Comparison of ENCODE assay signal across 19 mouse cellular contexts in the genomic region with DNA sequence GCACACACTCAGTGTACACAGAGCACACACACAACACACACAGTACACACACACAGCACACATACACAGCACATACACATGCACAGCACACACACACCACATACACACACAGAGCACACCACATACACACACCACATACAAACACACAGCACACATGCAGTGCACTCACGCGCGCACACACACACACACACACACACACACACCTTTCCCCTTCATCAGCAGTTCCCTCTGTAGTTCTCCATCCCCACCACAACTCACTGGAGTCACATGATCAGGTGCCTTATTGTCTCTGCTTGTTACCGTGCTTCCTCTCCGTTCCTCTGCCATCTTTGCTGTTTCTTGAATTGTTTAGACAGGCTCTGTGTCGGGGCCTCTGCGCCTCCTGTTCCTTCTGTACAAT.
DNase-seq lines count a peak whose midpoint lies in the region; ATAC-seq and TF ChIP-seq lines count a peak whose summit lies in the region.
"Had no signal": no experiment of that assay in that cellular context is flagged by ENCODE, and none has a peak within 500 bp of the region (broad histone marks: within the 10 kb centered on the region; RNA-seq: fewer than 3 reads in every experiment).

No protein-coding gene starts in this region.

- H3K9me3 ChIP-seq in forebrain, embryonic 15.5 days, result no peaks in the 10 kb centered on the region
- H3K9me3 ChIP-seq in forebrain, postnatal 0 days (ENCODE audit: low read length), result no peaks in the 10 kb centered on the region
- H3K9me3 ChIP-seq in midbrain, embryonic 13.5 days, result no peaks in the 10 kb centered on the region
- no peaks in the 10 kb centered on the region for H3K9me3 ChIP-seq in midbrain, embryonic 11.5 days (ENCODE audit: control insufficient read depth, low read length)
- H3K9me3 ChIP-seq in MEL (replicated peaks; ENCODE audit: insufficient read depth, low read length), result no peaks in the 10 kb centered on the region
- H3K9me3 ChIP-seq in embryonic facial prominence, embryonic 13.5 days, result no peaks in the 10 kb centered on the region
- H3K9me3 ChIP-seq: embryonic facial prominence, embryonic 15.5 days; heart, embryonic 13.5 days; hindbrain, embryonic 15.5 days had no signal

- no peak for TF ChIP-seq EP300 in MEL (IDR thresholded peaks at IDR 0.05; ENCODE audit: low read depth in 1 of 2, low read length in 2 of 2)

- H3K4me1 ChIP-seq in forebrain, embryonic 15.5 days, result no peaks in the 10 kb centered on the region
- H3K4me1 ChIP-seq in forebrain, postnatal 0 days (ENCODE audit: insufficient read depth), result no peaks in the 10 kb centered on the region
- no peaks in the 10 kb centered on the region for H3K4me1 ChIP-seq in midbrain, embryonic 13.5 days (replicated peaks)
- H3K4me1 ChIP-seq in midbrain, embryonic 11.5 days (ENCODE audit: control insufficient read depth, insufficient read depth, low read length), result no peaks in the 10 kb centered on the region
- H3K4me1 ChIP-seq in MEL (ENCODE audit: control insufficient read depth in 1 of 2, insufficient read depth in 2 of 2, low read length in 2 of 2), result no peaks in the 10 kb centered on the region
- peaks cover 4% of the 10 kb centered on the region; the same call in 1 of the 2 replicates for H3K4me1 ChIP-seq in embryonic facial prominence, embryonic 13.5 days
- H3K4me1 ChIP-seq: embryonic facial prominence, embryonic 15.5 days; heart, embryonic 13.5 days; hindbrain, embryonic 15.5 days had no signal

- no peak overlapping the region for H3K4me2 ChIP-seq in forebrain, embryonic 15.5 days (replicated peaks)
- H3K4me2 ChIP-seq in forebrain, postnatal 0 days (ENCODE audit: low read depth), result no peak overlapping the region
- H3K4me2 ChIP-seq in midbrain, embryonic 13.5 days (replicated peaks), result no peak overlapping the region
- H3K4me2 ChIP-seq in midbrain, embryonic 11.5 days, result no peak overlapping the region
- H3K4me2 ChIP-seq in embryonic facial prominence, embryonic 13.5 days, result no peak overlapping the region
- H3K4me2 ChIP-seq: embryonic facial prominence, embryonic 15.5 days; heart, embryonic 13.5 days; hindbrain, embryonic 15.5 days had no signal

- H3K27me3 ChIP-seq in forebrain, embryonic 15.5 days, result no peaks in the 10 kb centered on the region
- H3K27me3 ChIP-seq in forebrain, postnatal 0 days (ENCODE audit: insufficient read depth, low read length), result no peaks in the 10 kb centered on the region
- no peaks in the 10 kb centered on the region for H3K27me3 ChIP-seq in midbrain, embryonic 13.5 days
- no peaks in the 10 kb centered on the region for H3K27me3 ChIP-seq in midbrain, embryonic 11.5 days (ENCODE audit: control insufficient read depth, insufficient read depth, low read length)
- no peaks in the 10 kb centered on the region for H3K27me3 ChIP-seq in MEL (ENCODE audit: control insufficient read depth in 1 of 2, insufficient read depth in 2 of 2, low read length in 2 of 2)
- H3K27me3 ChIP-seq in embryonic facial prominence, embryonic 13.5 days, result no peaks in the 10 kb centered on the region
- H3K27me3 ChIP-seq: embryonic facial prominence, embryonic 15.5 days; heart, embryonic 13.5 days; hindbrain, embryonic 15.5 days had no signal

- 77% methylated on average over 7 of the region's 7 CpGs for WGBS in forebrain, embryonic 15.5 days
- WGBS in forebrain, postnatal 0 days, result 80% methylated on average over 7 of the region's 7 CpGs
- 89% methylated on average over 7 of the region's 7 CpGs for WGBS in midbrain, embryonic 13.5 days
- 86% methylated on average over 7 of the region's 7 CpGs for WGBS in midbrain, embryonic 11.5 days
- WGBS in embryonic facial prominence, embryonic 13.5 days, result 81% methylated on average over 7 of the region's 7 CpGs

- ATAC-seq in forebrain, embryonic 15.5 days (replicated peaks), result peak; percentile 38; the same call in 1 of the 2 replicates
- ATAC-seq in forebrain, postnatal 0 days, result no peak
- ATAC-seq in midbrain, embryonic 13.5 days, result peak; percentile 43; the same call in 1 of the 2 replicates
- no peak for ATAC-seq in midbrain, embryonic 11.5 days (ENCODE audit: low FRiP score)
- ATAC-seq in embryonic facial prominence, embryonic 13.5 days (ENCODE audit: insufficient number of reproducible peaks, insufficient read depth, low FRiP score, low TSS enrichment, low read depth), result peak; percentile 43; the same call in 1 of the 2 replicates
- ATAC-seq: activated CD4-positive, CD25-positive, alpha-beta regulatory T cell, adult 4 months; intestine, embryonic 16.5 days had no signal

- TF ChIP-seq POLR2A in MEL (IDR thresholded peaks at IDR 0.05; ENCODE audit: control insufficient read depth in 1 of 2, insufficient read depth in 1 of 2, low read depth in 1 of 2, low read length in 2 of 2, poor library complexity in 1 of 2), result no peak

- no peak overlapping the region for H3K4me3 ChIP-seq in forebrain, embryonic 15.5 days
- H3K4me3 ChIP-seq in forebrain, postnatal 0 days (ENCODE audit: low read depth, low read length), result no peak overlapping the region
- H3K4me3 ChIP-seq in midbrain, embryonic 13.5 days (replicated peaks), result no peak overlapping the region
- no peak overlapping the region for H3K4me3 ChIP-seq in midbrain, embryonic 11.5 days (ENCODE audit: low read depth, low read length)
- no peak overlapping the region for H3K4me3 ChIP-seq in MEL (ENCODE audit: control insufficient read depth in 1 of 2, insufficient read depth in 1 of 2, low read depth in 2 of 2, low read length in 2 of 2)
- no peak overlapping the region for H3K4me3 ChIP-seq in embryonic facial prominence, embryonic 13.5 days
- H3K4me3 ChIP-seq: embryonic facial prominence, embryonic 15.5 days; erythroblast, embryonic 14.5 days; heart, embryonic 13.5 days; hindbrain, embryonic 15.5 days had no signal

- H3K79me2 ChIP-seq in MEL (ENCODE audit: control insufficient read depth, insufficient read depth, low read length, poor library complexity), result no peaks in the 10 kb centered on the region

- H3K27ac ChIP-seq in forebrain, embryonic 15.5 days (replicated peaks), result no peak overlapping the region
- no peak overlapping the region for H3K27ac ChIP-seq in forebrain, postnatal 0 days (ENCODE audit: low read depth, low read length)
- no peak overlapping the region for H3K27ac ChIP-seq in midbrain, embryonic 13.5 days
- H3K27ac ChIP-seq in midbrain, embryonic 11.5 days (ENCODE audit: low read depth, low read length), result no peak overlapping the region
- H3K27ac ChIP-seq in MEL (ENCODE audit: control insufficient read depth, low read depth, low read length), result no peak overlapping the region
- no peak overlapping the region for H3K27ac ChIP-seq in embryonic facial prominence, embryonic 13.5 days
- H3K27ac ChIP-seq: embryonic facial prominence, embryonic 15.5 days; heart, embryonic 13.5 days; hindbrain, embryonic 15.5 days had no signal

- no peak overlapping the region for H3K9ac ChIP-seq in forebrain, embryonic 15.5 days (replicated peaks)
- H3K9ac ChIP-seq in forebrain, postnatal 0 days, result no peak overlapping the region
- H3K9ac ChIP-seq in midbrain, embryonic 13.5 days (replicated peaks), result no peak overlapping the region
- no peak overlapping the region for H3K9ac ChIP-seq in midbrain, embryonic 11.5 days (ENCODE audit: low read length)
- no peak overlapping the region for H3K9ac ChIP-seq in MEL (ENCODE audit: control insufficient read depth, low read depth, low read length, poor library complexity, severe bottlenecking)
- H3K9ac ChIP-seq in embryonic facial prominence, embryonic 13.5 days, result no peak overlapping the region
- H3K9ac ChIP-seq: embryonic facial prominence, embryonic 15.5 days; heart, embryonic 13.5 days; hindbrain, embryonic 15.5 days had no signal

- DNase-seq in forebrain, postnatal 0 days, result no peak
- DNase-seq in midbrain, embryonic 11.5 days (ENCODE audit: low spot score, missing footprints), result no peak
- DNase-seq in MEL (ENCODE audit: low read depth, low spot score), result no peak
- no peak for DNase-seq in left cerebral cortex, postnatal 36 days (ENCODE audit: low spot score in 2 of 2)
- DNase-seq: adrenal gland, postnatal 14 days; cerebellum, adult 11-12 months; cerebellum, adult 9-10 months; cerebellum, postnatal 25 days; gastrocnemius, postnatal 14 days; heart, postnatal 36 days had no signal

- no peaks in the 10 kb centered on the region for H3K36me3 ChIP-seq in forebrain, embryonic 15.5 days
- H3K36me3 ChIP-seq in forebrain, postnatal 0 days (ENCODE audit: insufficient read depth), result no peaks in the 10 kb centered on the region
- no peaks in the 10 kb centered on the region for H3K36me3 ChIP-seq in midbrain, embryonic 13.5 days
- no peaks in the 10 kb centered on the region for H3K36me3 ChIP-seq in midbrain, embryonic 11.5 days (ENCODE audit: control insufficient read depth, insufficient read depth, low read length)
- H3K36me3 ChIP-seq in MEL (ENCODE audit: control insufficient read depth in 1 of 2, insufficient read depth in 2 of 2, low read length in 2 of 2), result no peaks in the 10 kb centered on the region
- H3K36me3 ChIP-seq in embryonic facial prominence, embryonic 13.5 days, result no peaks in the 10 kb centered on the region
- H3K36me3 ChIP-seq: embryonic facial prominence, embryonic 15.5 days; heart, embryonic 13.5 days; hindbrain, embryonic 15.5 days had no signal

- TF ChIP-seq RAD21 in MEL (IDR thresholded peaks at IDR 0.05; ENCODE audit: low read depth, low read length), result no peak

- intact Hi-C loops in left cerebral cortex, postnatal 36 days (cut with DNase I), result loop anchor here (5.0 kb wide), 1 partner anchor 140 kb away; no protein-coding TSS in a partner anchor

- no peak for TF ChIP-seq CTCF in forebrain, postnatal 0 days (IDR thresholded peaks at IDR 0.05; ENCODE audit: low read depth)
- no peak for TF ChIP-seq CTCF in MEL (IDR thresholded peaks at IDR 0.05 in 2 of 3, conservative IDR thresholded peaks at IDR 0.05 in 1 of 3; ENCODE audit: control insufficient read depth in 1 of 3, insufficient read depth in 1 of 3, low read depth in 2 of 3, low read length in 3 of 3, poor library complexity in 1 of 3, severe bottlenecking in 1 of 3)

TF ChIP-seq in MEL, 35 proteins besides CTCF, POLR2A, EP300 and RAD21 (continues in another document):
- TF ChIP-seq CHD1 (IDR thresholded peaks at IDR 0.05; ENCODE audit: low read depth, low read length) (no peak), SIN3A (IDR thresholded peaks at IDR 0.05; ENCODE audit: low read length) (no peak), TCF12 (IDR thresholded peaks at IDR 0.05; ENCODE audit: low read depth, low read length) (no peak), ELF1 (IDR thresholded peaks at IDR 0.05; ENCODE audit: low read depth, low read length) (no peak), HCFC1 (IDR thresholded peaks at IDR 0.05; ENCODE audit: low read depth, low read length) (no peak), NELFE (IDR thresholded peaks at IDR 0.05; ENCODE audit: low read depth, low read length) (no peak), POLR2AphosphoS5 (IDR thresholded peaks at IDR 0.05; ENCODE audit: borderline replicate concordance, low read depth, low read length) (peak; percentile 32; the same call in 1 of the 2 replicates), ZKSCAN1 (IDR thresholded peaks at IDR 0.05; ENCODE audit: low read depth, low read length) (no peak), NRF1 (IDR thresholded peaks at IDR 0.05; ENCODE audit: insufficient read depth, low read depth, low read length, poor library complexity, severe bottlenecking) (no peak), GATA1 (IDR thresholded peaks at IDR 0.05; ENCODE audit: low read depth, low read length) (no peak), MYB (IDR thresholded peaks at IDR 0.05; ENCODE audit: low read depth, low read length) (no peak)

Comparison
In these comparisons a context has a peak if more than half of its experiments do, and no peak if none do; other contexts are left out.
1. ATAC-seq: peak in forebrain, embryonic 15.5 days (single experiment), midbrain, embryonic 13.5 days (single experiment) and embryonic facial prominence, embryonic 13.5 days (single experiment); none in forebrain, postnatal 0 days (single experiment) and midbrain, embryonic 11.5 days (single experiment).